Mouse (Mus musculus): ENCODE results near the gene Cald1.

- TF ChIP-seq CTCF (conservative IDR thresholded peaks at IDR 0.05; ENCODE audit: insufficient read depth, insufficient read length, low read depth, low read length) (no peak), POLR2A (IDR thresholded peaks at IDR 0.05; ENCODE audit: low read depth, low read length) (no peak)
Observed at GRCm38 (mm10) chr6:34637588-34638438, 39.5 kb downstream of the Cald1 start.

All from kidney, adult 2 months (tissue).